Mouse (Mus musculus) left cerebral cortex, adult 2 months (tissue): ENCODE data around the gene Tmod2. TPM values are rescaled to one million over a fixed set of nuclear protein-coding genes. Genes with fewer than 3 reads are reported as not detected.

Experiments used
- DNase-seq, 2 experiments: peaks; one replicate each; pipeline ENCODE4 v3.0.0; 2021 to 2022; ENCODE audit warnings: low spot score in 2 of 2, mixed read lengths in 1 of 2; ENCODE audit errors: extremely low spot score in 1 of 2
- H3K27ac ChIP-seq: fragments of 200-600 bp; 2 replicates; pipeline ENCODE4 v1.8.1; 2022
- H3K4me3 ChIP-seq: fragments of 200-600 bp; 2 replicates; pipeline ENCODE4 v1.8.1; 2022
- CTCF ChIP-seq: fragments of 200-600 bp; IDR thresholded peaks from 2 replicates; pipeline ENCODE4 v1.8.1; 2022; ENCODE audit warnings: antibody characterized with exemption, mild to moderate bottlenecking, moderate library complexity
- intact Hi-C: fragments of 180-260 bp; cut with DNase I; formaldehyde crosslinking; loops from one replicate; pipeline ENCODE4 v1.15.1; 2025
- total RNA-seq, 2 experiments: library from RNA; stranded (reverse); gene quantifications; 2 replicates each; pipeline ENCODE4 v1.2.3; 2021

The Tmod2 gene
- total RNA-seq, 2 experiments from 2014 or later, result 354 to 358 TPM

DNA sequence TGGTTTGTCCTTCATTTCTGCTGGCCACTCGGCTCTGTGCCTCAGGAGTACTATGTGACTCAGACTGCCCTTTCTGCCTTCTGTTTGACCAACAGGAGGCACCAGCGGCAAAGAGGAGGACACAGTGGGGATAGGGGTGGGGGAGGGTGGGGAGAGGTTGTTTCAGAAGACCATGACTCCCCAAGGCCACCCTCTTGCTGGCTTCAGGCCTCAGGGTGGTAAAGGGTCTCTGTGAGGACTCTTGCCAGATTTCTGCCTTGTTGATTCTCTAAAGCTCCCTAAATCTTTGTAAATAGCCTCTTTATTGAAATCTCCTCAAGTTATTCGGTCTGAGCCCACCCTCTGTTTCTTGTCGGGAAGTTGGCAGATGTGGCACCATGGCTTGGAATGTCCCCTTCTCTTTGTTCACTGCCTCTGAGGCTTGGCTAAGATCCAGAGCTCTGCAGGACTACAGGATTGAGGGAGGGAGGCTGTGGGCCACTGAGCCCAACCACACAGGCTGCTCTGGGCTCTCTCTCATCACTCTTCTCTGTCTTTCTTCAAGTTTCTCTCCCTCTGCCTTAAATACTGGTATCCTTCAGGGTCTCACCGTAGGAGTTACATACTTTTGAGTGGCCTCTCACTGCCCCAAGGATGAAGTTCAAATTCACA, 11.8 kb downstream of the Tmod2 start:
- Histone ChIP-seq H3K27ac (peak overlapping the region; percentile 76), H3K4me3 (no peak overlapping the region)
- peak in 1 of 2 experiments; percentile 53 for DNase-seq
- TF ChIP-seq CTCF, result peak; percentile 32
- intact Hi-C loops, result no loop called here

DNA sequence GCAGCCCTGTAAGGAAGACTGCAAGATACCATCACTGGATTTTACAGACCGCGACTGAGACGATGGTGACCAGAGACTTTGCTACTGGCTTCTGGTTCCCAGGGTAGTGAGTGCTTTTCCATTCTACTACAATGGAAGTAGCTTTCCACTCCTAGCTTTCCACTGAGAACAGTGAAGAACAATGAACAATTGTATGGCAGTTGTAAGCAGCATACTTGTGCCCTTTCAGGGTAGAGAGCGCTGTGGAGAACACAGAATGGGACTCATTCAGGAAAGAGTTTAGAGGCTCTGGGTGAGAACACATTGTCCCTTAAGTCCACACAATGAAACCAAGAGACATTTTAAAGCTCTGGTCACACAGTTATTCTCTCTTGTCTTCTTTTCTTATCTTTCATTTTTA, 13.5 kb downstream of the Tmod2 start:
- no peak for DNase-seq
- intact Hi-C loops, result no loop called here
- 0 out of 2 replicates have a peak overlapping the region, but pooled peaks have one; percentile 5 for H3K4me3 ChIP-seq
- TF ChIP-seq CTCF, result no peak
- peak overlapping the region; percentile 66 for H3K27ac ChIP-seq

DNA sequence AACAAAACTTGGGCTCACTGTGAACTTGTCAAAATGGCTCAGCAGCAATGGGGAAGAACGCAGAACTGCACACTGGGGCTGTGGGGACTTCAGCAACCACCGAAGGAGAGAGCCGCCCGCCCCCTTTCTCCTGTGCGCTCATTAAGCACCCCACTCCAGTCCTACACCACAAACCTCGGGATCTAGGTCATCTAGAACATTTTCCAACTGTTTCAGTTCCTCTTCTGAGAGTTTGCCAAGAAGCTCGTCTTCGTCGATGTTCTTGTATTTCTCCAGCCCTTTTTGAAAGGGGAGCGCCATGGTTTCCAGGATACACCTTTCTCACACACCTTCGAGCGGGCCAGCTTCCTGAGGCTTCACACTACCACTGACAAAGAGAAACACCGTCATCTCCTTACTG, 14.1 kb downstream of the Tmod2 start:
- TF ChIP-seq CTCF, result no peak
- H3K4me3 ChIP-seq, result peak overlapping the region; percentile 5; the same call in 1 of the 2 replicates
- intact Hi-C loops, result no loop called here
- H3K27ac ChIP-seq, result peak overlapping the region; percentile 66
- no peak for DNase-seq

DNA sequence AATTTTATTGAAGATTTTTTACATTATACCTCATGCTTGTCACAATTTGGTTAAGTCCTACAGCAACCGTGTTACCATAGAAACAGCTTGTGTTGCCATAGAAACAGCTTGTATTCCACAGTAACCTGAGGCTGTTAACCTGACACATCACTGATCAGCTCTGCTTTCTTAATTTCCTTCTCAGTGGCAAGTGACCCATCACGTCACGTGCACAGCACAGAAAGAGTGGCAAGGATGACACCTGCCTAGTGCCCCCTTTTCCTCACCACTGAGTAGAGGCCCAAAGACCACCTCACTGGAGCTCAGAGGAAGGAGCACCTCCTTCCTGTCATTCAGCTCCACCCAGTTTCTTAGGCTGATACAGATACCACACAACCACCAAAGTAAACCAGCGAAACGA, 17.6 kb downstream of the Tmod2 start:
- peak in 1 of 2 experiments; percentile 32 for DNase-seq
- TF ChIP-seq CTCF, result no peak
- H3K27ac ChIP-seq, result no peak overlapping the region; the same call in 1 of the 2 replicates
- H3K4me3 ChIP-seq, result no peak overlapping the region
- intact Hi-C loops, result no loop called here

DNA sequence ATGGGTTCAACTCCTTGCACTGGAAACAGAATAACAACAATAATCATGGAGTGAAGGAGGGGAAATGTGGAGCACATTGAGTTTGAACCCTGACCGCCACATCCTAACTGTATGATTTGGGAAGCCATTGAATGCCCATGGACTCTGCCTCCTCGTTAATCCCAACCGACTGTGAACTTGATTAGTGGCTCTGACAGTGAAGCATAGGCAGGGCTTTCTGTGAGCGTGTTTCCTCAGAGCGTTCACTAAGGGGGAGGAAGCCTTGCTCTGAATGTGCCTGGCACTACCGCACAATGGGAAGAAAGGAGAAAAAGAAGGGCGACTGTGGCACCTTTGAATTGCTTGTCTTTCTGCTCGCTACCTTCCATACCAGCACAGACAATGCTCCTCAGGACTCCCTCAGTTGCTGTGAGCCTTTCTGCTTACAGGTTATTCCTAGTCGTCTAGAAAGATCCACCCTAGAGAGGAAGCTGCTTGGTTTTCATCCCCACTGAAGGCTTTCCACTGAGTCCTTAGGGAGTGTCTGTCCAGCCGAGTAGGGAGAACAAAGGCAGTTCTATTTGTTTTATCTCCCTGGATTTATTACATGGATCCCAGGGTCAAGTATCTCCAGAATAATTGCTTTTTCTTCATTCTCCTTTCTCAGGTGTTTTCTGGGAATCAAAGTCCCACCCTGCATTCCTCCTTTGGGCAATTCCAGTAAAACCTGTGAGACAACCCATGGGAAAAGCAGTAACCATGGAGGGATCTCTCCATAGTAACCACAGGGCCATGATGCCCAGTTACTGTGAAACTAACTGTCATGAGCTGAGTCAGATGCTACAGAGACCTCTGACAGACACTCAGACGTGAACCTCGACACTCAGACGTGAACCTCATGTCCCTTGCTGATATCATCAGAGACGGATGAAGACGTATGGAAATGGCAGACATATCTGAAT, 21.0 kb downstream of the Tmod2 start:
- no peak overlapping the region for H3K4me3 ChIP-seq
- DNase-seq, result no peak
- H3K27ac ChIP-seq, result no peak overlapping the region
- TF ChIP-seq CTCF, result no peak
- intact Hi-C loops, result no loop called here

DNA sequence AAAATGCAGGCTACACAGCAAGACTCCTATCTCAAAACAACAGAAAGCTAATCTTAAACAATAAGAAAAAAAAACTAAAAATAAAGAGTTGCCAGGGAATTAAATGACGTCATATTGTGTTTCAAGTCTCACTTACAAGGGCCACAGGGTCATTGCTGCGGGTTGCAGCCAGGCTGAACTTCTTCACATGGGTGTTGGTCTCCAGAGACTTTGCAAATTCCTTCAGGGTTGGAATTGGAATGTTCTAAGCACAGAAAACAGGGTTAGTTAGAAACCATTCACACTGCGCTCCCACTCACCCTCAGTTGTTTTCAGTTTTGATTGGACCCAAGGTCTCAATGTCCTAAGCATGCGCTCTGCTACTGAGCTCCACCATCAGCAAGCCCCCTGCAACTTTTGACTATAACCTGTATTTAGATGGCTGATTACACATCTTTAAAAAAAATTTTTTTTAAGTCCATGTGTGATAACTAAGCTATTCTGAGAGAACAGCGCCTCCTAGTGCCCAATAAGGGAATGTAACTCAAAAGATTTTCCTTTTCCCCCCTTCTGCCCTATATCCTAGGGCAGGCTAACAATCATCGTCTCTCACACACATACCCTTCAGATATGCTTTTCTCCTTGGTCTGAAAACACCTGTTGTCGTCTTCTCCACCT, 29.3 kb downstream of the Tmod2 start:
- Histone ChIP-seq H3K27ac (no peak overlapping the region), H3K4me3 (no peak overlapping the region)
- no peak for DNase-seq
- TF ChIP-seq CTCF, result peak; percentile 78
- intact Hi-C loops, result loop anchor here (5.0 kb wide), 2 partner anchors 60 to 125 kb away; no protein-coding TSS in a partner anchor

DNA sequence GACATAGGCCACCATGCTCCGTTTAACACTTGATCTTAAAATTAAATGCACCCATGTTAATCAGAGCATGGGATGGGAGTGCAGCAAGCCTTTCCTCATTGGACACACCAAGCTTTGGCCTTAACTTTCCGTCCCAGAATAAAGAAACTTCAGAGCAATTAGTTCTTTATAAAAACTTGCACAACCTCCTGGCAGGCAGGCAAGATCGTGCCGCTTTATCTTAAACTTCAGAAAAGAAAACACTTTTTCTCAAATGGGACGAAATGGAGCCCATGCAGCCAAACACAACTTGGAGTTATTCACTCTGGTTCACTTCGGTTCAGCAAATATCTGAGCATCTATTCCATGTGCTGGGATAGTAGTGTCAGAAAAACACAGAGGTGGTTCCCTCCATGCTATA, 31.8 kb downstream of the Tmod2 start:
- H3K4me3 ChIP-seq, result no peak overlapping the region
- no peak for DNase-seq
- no peak for TF ChIP-seq CTCF
- no peak overlapping the region for H3K27ac ChIP-seq
- intact Hi-C loops, result no loop called here

DNA sequence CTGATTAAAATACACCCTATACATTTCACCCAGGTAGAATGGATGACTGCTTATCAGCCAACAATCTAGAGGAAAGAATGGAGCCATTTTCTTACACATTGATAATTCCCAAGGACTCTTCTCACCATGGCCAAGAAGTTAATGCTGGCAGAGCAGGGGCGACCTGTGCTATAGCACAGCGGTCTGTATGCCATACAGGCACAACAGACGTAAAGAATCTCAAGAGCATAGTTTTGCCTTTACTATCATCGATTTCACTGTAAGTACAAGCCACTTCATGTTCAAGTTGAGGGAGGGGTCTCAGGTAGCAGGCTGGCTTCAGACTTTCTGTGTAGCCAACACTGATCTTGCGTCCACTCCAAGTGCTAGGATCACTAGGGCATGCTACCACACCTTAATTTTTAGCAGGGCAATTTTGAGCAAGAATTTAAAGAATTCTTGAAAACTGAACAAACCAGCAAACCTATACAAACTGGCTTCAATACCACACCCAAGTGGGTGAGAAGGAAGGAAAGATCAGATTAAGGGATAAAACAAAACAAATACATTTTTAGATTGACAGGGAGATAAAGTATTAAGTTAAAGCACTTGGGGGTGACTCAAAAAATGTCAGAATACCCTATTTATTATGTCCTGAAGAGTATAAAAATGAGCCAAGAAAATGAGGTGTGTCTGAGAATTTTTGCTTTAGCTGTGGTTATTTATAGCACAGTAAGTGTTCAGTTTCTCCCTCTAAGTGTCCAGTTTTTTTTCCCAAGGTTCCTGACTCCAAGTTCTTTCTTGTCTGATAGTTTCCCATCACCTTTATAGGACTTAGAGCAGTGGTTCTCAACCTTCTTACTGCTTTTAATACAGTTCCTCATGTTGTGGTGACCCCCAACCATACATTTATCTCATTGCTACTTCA, 39.8 kb downstream of the Tmod2 start:
- no peak for TF ChIP-seq CTCF
- no peak overlapping the region for H3K27ac ChIP-seq
- H3K4me3 ChIP-seq, result no peak overlapping the region
- intact Hi-C loops, result no loop called here
- no peak for DNase-seq

DNA sequence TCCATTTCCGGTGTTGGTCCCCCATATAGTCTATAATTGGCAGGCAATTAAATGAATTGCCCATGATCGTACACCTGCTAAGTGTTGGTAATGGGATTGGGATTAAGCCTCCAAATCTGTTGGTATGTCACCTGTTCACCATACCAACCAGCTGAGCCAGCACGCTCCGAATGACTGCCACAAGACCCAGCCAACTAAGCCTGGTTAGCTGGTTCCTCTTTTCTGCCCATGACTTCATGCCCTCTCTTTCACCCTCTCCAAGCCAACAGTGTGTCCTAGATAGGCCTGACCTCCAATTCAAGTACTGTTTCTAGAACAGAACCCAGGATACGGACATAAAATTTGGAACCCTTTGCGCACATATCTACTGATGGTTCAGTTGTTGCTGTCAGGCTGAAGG, 42.7 kb downstream of the Tmod2 start:
- no peak for TF ChIP-seq CTCF
- no peak overlapping the region for H3K4me3 ChIP-seq
- intact Hi-C loops, result no loop called here
- no peak overlapping the region for H3K27ac ChIP-seq
- no peak for DNase-seq

DNA sequence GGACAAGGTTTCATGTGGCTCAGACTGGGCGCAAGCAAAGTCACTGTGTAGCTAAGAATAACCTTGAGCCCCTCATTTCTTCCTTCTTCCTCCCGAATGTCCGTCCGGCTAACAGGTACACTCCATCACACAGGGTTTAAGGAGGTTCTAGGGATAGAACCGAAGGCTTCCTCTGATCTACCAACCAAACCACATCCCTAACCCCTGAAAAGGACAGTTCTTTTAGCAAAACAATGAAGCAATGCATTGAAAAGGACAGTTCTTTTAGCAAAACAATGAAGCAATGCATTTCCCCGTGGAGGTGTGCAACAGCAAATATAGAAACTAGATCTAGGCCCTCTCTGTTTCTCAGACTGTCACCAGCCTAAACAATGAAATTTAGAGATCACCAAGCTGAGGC, 46.2 kb downstream of the Tmod2 start:
- no peak overlapping the region for H3K27ac ChIP-seq
- no peak for DNase-seq
- no peak for TF ChIP-seq CTCF
- H3K4me3 ChIP-seq, result no peak overlapping the region
- intact Hi-C loops, result no loop called here

DNA sequence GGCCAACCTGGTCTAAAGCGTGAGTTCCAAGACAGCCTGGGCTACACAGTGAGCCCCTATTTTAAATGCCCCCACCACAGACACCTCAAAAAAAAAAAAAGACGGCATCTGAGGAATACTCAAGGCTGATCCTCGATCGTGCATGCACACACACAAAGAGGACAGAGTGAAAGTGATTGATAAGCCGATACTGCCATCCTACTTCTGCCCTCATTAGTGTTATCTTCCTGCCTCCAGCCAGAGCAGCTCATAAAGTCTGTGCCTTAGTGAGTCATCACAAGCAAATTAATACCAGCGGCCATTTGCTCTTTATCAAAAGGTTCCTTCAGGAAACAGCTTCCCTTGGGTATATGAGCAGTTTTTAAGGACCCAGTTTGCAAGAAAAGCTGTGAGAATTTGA, 47.5 kb downstream of the Tmod2 start:
- TF ChIP-seq CTCF, result no peak
- Histone ChIP-seq H3K27ac (no peak overlapping the region), H3K4me3 (no peak overlapping the region)
- no peak for DNase-seq
- intact Hi-C loops, result no loop called here
